Mouse (Mus musculus) lung, postnatal 0 days (tissue): ENCODE data around the gene Iqcn.

Source experiments
- CTCF ChIP-seq: IDR thresholded peaks from 2 replicates; pipeline ENCODE4 v1.5.1; 2016; ENCODE audit warnings: antibody characterized with exemption, mild to moderate bottlenecking
- EP300 ChIP-seq: IDR thresholded peaks from 2 replicates; pipeline ENCODE4 v1.6.1; 2016; ENCODE audit warnings: antibody characterized with exemption, mild to moderate bottlenecking, control low read depth

DNA sequence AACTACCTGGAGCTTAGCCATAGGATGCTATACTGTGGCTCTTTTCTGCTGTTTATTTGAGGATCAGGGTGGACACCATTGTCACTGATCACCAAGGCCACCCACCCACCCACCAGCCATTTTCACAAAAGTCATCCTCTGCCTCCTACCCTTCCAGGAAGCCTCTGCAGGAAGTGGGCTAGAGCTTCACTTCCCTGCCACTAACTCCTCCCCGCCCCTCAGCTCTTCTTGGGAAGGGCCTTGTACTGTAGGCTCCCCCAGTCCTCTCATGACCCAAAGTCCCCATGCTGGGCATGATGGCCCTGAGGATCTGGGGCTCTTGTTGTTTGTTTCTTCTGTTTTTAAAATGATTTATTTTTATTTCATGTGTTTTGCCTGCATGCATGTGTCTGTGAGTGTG is 27.9 kb upstream of the Iqcn start:
- TF ChIP-seq EP300 (no peak), CTCF (no peak)
